Mouse (Mus musculus): Measurements from ENCODE around the gene Gm47289. TPM values are rescaled to one million over a fixed set of nuclear protein-coding genes. Genes with fewer than 3 reads are reported as not detected.

Gene Gm47289
- not detected in 2 replicates for total RNA-seq (2015; ENCODE audit: low replicate concordance)
- not detected in 2 replicates for total RNA-seq (2017; ENCODE audit: low replicate concordance)

DNA sequence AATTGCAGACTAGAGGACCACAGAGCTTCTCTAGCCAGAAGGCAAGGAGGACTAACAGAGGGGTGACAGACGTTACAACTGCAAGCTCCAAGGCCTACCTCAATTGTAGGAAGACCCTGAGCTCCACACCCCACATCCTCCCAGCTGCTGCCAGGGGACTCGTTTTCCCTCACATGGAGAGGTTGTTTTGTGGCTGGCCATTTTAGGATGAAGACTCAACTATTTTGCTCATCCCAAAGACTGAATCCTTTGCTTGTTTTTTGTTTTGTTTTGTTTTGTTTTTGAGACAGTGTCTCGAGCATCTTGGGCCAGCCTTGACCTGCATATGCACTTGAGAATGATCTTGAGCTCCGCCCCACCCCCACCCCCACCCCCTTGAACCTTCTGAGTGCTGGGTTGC lies at the start of gene Gm47289:
Gene Gm47289, plus strand, starts transcription at position 301 of the 400 bp plus-strand sequence.
- no peak for ATAC-seq (replicated peaks; ENCODE audit: low FRiP score, poor library complexity, severe bottlenecking)

DNA sequence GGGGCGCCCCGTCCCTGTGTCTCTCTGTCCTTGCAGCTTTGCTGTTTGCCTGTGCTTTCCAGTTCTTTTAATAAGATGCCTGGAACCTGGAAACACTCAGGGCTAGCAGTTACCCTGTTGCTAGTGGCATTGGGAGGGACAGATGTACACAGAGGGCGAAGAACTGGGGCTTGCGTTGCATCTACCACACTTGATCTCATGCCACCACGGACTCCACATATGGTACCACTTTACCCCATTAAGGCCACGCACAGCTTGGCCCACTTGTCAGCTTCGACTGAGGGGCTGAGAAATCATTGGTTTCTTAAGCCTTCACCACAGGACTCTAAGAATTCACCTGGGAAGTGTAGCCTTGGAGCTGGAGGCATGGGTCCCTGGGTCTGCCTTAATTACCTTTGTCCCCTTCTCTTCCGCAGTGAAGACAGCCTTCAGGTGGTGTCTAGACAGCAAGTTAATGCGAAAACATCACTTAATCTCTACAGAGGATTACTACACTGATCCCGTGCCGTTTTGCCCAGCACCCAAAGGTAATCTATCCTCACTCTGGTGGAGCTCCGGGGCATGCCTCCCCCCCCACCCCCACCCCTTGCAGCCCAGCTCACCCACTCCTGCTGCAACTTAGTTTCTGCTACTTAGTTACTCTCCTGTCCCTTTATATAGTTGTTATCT lies 49.1 kb upstream of the Gm47289 start:
- no peak for ATAC-seq (replicated peaks; ENCODE audit: low FRiP score, poor library complexity, severe bottlenecking)

DNA sequence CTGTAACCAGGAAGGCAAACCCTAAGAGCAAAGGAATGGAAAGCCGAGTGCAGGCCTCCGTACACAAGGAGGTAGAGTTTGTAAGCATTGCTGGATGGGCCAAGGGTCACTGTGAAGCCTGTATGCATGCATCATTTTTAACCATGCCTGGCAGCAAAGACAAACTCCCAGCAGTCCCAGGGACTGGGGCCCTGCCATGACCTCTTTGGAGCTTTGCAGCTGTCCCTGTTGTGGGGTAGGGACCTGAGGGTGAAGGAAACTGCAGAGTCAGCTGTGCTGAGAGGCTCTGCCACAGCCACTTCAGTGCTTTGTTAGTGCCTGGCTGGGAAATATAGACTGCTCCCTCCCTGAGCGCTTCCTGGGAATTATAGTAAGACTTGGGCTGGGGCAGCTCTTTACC lies 48.3 kb upstream of the Gm47289 start:
- ATAC-seq (replicated peaks; ENCODE audit: low FRiP score, poor library complexity, severe bottlenecking), result no peak

DNA sequence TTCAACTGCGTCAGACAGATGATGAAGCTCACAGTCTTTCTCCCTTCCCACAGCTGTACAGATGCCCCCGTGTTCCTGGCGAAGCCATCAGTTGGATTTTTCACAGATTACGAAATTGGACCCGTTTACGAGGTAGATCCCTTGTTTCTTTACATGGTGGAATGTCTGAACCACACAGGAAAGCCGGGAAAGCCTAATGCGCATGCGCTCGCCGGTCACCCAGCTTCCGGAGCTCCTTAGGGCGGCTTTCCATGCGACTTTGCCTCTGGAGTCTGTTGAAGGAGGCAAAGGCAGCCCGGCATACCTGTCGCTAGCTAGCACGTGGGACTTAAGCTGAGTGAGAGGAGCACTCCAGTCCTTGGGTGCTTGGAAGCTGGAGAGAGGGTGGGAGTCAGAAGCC lies 44.0 kb upstream of the Gm47289 start:
- no peak for ATAC-seq (replicated peaks; ENCODE audit: low FRiP score, poor library complexity, severe bottlenecking)

DNA sequence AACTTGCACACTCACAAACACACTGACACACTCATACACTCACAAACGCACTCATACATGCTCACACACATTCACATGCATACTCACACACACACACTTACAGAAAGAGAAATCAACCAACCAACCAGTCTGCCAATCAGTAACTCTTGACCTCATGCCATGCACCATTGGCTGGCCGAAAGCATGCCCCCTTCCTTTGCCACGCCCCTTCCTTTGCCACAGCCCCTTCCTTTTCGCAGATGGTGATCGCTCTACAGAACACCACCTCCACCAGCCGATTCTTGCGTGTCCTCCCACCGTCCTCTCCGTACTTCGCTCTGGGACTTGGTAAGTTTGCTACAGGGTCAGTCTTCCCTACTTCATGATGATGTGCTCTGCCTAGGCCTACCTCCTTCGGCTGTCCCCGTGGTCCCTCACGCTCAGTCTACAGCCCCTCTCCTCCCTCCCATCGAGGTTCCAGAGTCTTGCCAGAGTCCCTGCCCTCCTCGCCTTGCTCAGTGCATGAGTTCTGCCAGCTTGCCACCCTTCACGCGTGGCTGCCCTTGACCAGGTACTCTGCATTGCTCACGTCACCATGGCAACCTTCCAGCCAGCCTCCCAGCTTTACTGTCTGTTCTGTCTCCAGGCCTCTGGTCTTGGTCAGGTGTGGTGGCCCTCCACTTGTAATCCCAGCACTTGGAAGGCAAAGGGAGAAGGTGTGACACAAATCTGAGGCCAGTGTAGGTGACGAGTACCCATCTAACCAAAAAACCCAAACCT lies 39.4 kb upstream of the Gm47289 start:
- ATAC-seq (replicated peaks; ENCODE audit: low FRiP score, poor library complexity, severe bottlenecking), result no peak

DNA sequence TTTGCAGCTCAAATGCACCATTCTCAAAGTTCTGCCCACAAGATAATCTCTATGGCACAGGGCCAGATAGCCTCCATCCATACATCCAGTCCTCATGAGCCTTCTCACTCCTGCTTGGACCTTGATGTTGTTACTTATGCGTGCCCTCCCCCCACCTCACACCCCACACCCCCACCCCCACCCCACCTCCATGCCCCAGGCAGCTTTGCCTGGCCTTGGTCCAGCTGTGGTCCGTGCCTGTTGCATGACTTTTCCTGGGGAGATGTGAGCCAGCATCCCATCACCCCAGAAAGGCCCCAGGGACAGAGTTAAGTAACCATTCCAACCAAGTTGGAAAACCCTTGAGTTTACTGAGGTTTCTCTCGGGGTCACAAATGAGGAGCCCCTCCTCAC lies 38.8 kb upstream of the Gm47289 start:
- ATAC-seq (replicated peaks; ENCODE audit: low FRiP score, poor library complexity, severe bottlenecking), result no peak

DNA sequence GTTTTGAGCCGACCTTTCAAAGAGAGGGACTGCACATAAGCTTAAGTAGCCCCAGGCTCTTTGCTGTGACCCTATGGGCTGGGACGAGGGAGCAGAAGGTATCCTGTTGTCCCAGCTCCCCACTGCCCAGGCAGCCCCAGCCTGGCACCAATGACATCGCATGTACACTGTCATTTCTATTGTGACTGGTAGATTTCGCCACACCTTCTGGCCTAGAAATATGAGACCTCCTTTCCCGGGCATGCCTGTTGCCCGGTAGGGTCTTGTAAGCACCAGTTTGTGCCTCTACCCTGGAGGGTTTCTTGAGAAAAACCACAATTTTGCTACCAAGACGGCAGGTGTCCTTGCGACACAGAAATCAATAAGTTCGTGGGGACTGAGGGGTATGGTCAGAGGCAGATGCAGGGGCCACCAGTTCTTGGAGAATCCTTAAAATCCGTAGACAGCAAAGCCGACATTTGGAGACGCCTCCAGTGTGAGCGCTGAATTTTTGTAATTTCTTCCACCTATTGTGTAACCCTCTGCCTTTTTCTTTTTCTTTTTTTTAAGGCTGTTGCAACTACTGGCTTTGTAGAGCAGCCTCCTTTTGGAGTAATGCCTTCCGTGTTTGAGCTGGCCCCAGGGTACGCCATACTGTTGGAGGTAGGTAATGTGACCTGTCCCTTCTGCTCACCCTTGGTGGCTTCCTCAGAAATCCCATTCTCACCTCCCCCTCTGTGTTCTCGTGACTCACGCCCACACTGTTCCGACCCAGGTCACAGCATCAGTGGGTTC lies 36.2 kb upstream of the Gm47289 start:
- no peak for ATAC-seq (replicated peaks; ENCODE audit: low FRiP score, poor library complexity, severe bottlenecking)

DNA sequence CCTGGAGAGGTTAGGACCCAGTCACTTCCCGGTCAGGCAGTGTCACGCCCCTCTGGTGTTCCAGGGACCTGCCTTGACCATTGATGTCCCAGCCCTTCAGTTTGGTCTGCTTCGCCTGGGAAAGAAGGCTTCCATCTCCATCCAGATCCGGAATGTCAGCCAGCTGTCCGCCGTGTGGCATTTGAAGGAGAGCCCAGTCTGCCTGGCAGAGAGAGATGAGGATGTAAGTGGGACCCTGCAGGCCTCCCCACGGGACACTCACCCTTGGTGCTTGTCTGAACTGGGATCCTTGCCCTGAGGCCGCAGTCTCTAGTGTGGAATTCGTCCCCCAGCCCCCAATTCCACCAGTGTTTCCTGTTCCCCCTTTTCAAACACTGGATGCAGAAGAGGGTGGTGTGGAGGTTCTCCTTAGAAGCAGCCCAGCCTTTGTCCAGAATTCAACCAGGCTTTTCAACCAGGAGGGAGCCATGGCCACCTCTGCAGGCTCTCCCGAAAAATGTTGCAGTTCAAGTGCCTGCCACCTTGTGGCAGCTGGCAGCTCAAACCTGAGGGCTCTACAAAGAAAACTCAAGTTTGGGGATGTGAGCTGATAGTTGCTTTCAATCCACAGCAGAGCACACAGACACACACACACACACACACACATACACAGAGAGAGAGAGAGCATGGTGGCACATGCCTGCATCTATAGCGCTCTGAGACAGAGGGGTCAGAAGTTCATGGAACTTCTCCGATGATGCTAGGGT lies 30.4 kb upstream of the Gm47289 start:
- ATAC-seq (replicated peaks; ENCODE audit: low FRiP score, poor library complexity, severe bottlenecking), result no peak

DNA sequence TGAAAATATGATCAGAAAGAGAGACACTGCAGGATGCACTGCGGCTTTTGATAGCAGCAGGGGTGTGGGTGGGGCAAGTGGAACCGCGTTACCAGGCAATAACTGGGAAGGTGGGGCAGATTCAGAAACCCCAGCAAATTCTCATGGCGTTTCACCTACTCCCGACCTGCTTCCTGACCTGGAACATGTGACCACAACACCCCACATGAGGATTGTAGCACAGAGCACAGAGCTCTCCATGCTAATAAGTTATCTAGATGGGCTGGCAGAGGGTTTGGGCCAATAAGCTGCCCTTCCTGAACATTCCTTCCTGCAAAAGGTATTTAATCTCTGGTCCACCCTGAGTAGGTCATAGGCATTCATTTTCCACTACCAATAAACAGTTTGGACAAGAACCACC lies 28.3 kb upstream of the Gm47289 start:
- ATAC-seq (replicated peaks; ENCODE audit: low FRiP score, poor library complexity, severe bottlenecking), result no peak

DNA sequence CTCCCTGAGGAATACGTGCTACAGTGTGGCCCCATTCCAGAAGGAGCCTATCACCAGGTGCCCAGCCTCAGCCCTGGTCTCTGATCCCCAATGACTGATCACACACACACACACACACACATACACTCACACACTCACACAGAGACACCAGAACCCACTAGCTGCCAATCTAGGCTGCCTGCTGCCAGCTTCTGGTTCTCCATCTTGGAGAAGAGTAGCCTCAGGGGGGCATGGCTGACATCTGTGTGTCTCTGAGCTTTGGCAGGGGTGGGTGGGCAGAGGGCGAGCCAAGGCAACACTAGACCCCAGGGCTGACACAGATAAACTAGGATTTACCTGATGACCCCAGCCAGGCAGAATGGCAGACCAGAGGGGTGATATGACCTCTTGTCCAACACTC lies 20.1 kb upstream of the Gm47289 start:
- no peak for ATAC-seq (replicated peaks; ENCODE audit: low FRiP score, poor library complexity, severe bottlenecking)

DNA sequence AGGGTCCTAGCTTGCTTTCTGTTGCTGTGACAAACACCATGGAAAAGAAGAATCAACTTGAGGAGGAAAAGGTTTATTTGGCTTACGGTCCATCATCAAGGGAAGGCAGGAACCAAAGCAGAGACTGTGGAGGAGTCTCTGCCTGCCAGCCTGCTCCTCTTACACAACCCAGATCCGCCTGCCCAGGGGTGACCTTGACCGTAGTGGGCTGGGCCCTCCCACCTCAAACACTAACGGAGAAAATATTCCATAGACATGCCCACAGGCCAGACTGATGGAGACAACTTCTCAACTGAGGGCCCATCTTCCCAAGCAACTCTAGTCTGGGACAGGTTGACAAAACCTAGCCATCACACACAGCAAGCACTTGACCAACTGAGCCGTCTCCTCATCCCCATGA lies 16.9 kb upstream of the Gm47289 start:
- ATAC-seq (replicated peaks; ENCODE audit: low FRiP score, poor library complexity, severe bottlenecking), result no peak

DNA sequence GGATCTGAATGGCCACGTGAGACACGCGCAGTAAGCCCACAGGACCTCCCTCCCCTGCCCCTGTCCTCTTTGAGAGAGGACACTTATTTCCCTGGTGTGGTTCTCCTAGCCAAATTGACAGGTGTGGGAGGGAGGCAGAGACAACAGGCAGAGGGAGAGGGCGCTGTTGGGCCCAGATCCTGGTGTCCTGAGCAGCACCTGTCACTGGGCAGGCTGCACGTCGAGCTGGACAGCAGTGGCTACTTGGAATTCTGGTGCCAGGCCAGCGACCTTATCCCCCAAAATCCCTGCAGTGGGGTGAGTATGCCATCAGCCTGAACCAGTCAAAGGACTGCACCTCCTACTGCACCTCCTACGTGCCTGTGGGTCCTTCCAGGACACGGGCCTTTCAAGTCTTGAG lies 15.6 kb upstream of the Gm47289 start:
- ATAC-seq (replicated peaks; ENCODE audit: low FRiP score, poor library complexity, severe bottlenecking), result no peak

DNA sequence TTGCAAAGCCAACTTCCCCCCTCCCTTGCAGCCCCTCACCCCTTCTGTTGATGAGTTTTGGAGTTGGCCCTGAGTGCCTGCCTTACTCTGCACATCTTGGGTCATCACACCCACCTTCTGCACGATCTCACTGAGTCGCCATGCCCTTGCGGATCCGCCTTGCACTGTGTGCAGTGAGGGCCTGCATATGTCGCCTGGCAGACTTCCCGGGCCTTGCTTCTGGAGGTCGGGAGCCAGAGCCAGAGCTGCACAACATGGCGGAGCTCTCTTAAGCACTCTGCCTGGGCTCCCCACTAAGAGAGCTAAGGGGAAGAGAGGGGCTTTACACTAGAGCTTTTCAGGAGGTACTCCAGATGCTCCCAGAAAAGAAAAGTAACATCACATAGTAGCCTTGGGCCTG lies 14.3 kb upstream of the Gm47289 start:
- ATAC-seq (replicated peaks; ENCODE audit: low FRiP score, poor library complexity, severe bottlenecking), result no peak

DNA sequence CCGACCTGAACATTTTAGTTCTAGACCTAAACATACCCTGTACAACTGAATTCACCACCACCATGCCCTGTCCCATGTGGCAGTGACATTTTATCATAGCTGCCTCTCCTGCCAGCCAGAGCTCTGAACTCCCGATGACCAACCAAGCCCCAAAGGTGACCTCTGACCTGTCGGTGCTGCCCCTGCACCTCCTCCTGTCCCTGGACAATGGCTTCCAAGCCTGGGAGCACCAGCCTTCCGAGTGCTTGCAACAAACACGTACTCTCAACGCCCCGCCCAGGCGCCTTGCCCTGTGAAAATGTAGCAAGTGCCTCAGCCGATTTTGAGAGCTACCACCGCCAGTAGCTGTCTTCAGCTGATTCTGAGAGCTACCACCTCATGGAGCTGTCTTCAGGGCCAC lies 13.8 kb upstream of the Gm47289 start:
- no peak for ATAC-seq (replicated peaks; ENCODE audit: low FRiP score, poor library complexity, severe bottlenecking)

DNA sequence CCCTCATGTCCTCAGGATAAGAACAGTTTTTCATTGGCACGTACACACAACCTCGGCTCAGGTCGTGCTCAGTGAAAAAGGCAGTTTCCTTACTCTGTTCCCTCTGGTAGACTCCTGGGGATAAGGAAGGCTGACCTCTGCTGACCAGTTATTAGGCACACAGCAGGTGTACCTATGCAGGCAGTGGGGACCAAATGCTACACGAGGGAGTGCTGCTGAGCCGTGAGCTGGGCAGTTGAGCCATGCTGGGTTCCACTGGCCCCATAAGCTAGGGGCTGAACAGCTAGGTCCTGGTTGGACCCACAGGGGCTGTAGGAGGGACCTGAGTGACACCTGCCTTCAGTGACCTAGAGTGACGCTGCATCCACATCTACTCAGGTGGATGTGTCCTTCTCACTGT lies 13.3 kb upstream of the Gm47289 start:
- no peak for ATAC-seq (replicated peaks; ENCODE audit: low FRiP score, poor library complexity, severe bottlenecking)

DNA sequence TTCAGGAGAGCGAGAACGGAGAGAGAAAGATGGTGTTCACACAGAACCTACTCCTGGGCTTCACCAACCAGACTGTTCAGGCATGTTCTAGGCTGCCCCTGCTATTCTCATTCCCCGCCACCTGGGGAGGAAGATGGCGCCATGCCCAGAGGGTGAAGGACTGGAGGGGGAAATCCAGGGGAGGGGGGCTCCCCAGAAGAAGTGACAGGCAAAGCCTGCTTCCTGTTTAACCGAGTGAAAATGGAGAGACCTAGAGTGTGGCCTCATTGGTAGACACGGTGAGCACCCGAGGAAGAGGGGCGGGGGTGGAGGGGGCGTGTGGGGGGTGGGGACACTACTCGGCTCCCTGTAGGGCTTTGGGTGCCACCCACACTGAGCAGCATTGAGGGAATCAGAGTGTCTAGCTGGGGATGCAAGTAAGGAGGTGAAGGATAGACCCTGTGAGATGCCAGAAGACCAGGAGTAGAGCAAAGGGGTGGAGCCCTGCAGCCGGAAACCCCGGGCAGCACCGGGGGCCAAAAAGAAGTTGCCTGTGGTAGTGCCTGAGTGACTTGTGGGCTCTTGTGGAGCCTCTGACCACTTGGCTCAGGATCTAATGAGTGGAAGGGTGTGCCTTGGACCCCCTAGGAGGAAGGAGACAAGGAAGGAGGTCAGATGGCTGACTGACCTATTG lies 12.7 kb upstream of the Gm47289 start:
- ATAC-seq (replicated peaks; ENCODE audit: low FRiP score, poor library complexity, severe bottlenecking), result no peak

DNA sequence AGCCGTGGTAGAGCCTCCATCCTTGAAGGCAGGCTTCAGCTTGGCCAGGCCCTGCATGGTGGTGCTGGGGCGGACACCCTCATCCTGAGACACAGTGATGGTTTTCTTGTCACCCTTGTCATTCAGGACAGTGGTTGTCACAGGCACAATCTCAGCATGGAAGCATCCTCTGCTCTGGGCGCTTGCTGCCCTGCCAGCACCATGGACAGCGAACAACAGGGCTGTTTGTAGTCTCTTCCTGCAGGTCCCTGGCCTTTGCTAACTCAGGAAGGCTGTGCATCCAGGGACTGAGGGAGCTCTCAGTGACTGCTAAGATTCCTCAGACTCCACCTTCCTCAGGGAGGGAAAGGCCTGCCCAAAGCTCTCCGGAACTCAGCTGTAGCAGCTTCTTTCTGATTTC lies 9.4 kb upstream of the Gm47289 start:
- no peak for ATAC-seq (replicated peaks; ENCODE audit: low FRiP score, poor library complexity, severe bottlenecking)

DNA sequence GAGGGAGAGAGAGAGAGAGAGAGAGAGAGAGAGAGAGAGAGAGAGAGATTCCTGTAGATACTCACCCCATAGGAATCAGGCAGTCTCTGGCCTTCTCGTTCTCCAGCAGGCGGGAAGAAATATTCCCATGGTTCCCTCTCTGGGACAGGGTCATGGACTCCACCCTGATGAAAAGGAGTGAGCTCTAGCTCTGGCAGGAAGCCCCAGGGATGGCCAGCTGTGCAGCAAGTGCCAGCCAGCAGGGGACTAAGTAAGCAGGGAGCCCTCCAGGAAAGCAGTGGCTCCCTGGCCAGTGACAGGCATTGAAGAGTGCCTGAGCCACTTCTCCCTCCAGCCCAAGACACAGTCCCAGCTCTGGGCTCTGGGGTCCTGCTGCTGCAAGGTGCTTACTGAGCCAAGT lies 7.2 kb upstream of the Gm47289 start:
- ATAC-seq (replicated peaks; ENCODE audit: low FRiP score, poor library complexity, severe bottlenecking), result no peak

DNA sequence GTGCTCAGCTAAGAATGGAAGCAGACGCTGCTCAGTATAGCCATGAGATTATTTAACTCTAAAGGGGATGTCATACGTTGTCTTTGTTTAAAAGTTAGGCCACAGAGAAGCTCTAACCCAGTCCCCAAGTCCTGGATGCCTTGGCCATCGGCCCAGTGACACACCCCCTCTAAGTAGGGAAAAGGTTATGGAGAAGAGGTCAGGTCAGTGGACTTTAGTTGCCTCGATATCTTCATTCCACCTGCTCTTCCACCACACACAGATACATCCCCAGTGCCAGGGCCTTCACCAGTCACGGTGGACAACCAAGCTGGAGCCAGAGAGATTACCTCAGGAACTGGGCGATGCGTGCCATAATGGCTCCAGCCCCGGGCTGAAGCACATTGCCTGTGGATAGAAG lies 3.5 kb upstream of the Gm47289 start:
- no peak for ATAC-seq (replicated peaks; ENCODE audit: low FRiP score, poor library complexity, severe bottlenecking)

DNA sequence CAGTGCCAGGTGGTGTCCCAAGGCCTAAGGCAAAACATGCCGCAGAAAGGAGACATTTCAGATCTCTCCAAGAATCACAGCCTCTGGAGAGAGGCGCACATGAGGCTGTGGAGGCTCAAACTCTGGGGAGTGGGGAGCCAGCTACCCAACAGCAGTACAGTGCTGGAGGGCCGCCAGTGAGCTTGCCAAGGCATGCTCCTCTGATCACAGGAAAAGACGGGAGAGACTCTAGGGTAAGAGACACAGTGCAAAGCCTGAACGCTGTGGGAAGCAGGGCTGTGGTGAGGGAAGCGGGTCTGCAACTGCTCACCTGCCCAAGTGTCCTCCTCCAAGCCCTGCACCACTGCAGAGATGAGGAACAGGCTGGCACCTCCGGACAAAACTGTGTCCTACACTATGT lies 3.1 kb upstream of the Gm47289 start:
- no peak for ATAC-seq (replicated peaks; ENCODE audit: low FRiP score, poor library complexity, severe bottlenecking)

Measured in erythroblast, adult 5-6 weeks (primary cell).